Mouse (Mus musculus): ENCODE results near the gene Fam186a.

DNA sequence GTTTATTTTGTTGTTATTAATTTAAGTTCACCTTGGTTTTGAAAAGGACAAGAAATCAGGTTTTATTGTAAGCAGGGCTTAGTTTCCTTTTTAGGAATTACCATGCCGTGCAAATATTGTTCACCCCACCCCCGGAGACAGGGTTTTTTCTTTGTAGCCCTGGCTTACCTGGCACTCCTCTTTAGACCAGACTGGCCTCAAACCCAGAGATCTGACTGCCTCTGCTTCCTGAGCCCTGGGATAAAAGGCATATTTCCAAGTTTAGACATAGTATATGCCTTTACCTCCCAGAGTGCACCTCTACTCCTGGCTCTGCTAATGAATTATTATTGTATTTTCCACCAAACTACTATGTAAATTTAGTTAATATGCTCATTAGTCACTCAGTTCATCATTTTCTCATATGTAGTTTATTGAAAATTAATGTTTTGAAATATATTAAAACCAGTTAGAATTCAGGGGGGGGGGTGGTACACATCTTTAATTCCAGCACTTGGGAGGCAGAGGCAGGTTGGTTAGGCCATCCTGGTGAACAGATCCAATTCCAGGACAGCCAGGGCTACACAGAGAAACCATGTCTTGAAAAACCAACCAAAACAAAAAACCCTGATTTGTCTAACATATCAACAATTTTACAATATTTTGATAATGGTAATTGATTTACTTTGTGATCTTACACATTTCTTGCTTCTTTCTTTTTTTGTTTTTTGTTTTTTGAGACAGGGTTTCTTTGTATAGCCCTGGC lies 7.8 kb upstream of the Fam186a start:
- TF ChIP-seq POLR2A (IDR thresholded peaks at IDR 0.05; ENCODE audit: low read depth, low read length) (no peak), CTCF (IDR thresholded peaks at IDR 0.05; ENCODE audit: borderline replicate concordance, insufficient read depth, low read length) (no peak)
